Mouse (Mus musculus): ENCODE data around the gene Cltc. TPM values are rescaled to one million over a fixed set of nuclear protein-coding genes. Genes with fewer than 3 reads are reported as not detected.

Cltc gene
- total RNA-seq, 2 experiments from 2014 or later, result 123 to 132 TPM

GRCm38 (mm10) chr11:86647706-86648447, 109.5 kb downstream of the Cltc start:
- no peak for DNase-seq (ENCODE audit: low spot score)

GRCm38 (mm10) chr11:86646885-86647459, 110.4 kb downstream of the Cltc start:
- no peak for DNase-seq (ENCODE audit: low spot score)

DNA sequence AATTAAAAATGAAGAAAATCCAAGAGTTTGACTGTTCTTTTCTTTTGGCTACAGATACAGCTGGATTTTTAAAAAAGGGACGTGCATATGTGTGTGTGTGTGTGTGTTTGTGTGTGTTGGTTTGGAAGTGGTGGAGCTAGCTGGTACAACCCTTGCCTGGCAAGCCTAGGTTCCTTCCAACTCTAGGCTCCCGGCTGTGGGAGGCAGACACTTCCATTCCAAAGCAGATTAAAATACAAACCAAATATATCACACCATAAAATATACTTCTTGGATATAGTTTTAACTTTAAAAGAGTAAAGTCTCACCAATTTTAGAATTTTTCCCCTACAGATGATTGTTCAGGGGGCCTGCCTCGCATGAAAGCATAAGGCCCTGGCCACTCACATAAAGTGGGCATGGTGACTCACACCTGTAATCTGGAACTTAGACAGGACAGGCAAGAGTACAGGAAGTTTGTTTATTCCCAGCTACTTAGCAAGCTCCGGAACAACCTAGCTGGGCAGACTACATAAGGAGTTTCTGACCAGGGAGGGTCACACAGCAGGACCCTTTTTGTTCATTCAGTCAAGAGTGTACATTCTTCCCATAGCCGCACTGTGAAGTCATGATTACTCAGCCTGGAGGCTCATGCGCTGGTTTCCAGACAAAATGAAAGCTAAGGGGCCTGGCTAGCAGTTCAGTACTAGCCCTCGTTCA, 111.1 kb downstream of the Cltc start:
- DNase-seq (ENCODE audit: low spot score), result no peak

DNA sequence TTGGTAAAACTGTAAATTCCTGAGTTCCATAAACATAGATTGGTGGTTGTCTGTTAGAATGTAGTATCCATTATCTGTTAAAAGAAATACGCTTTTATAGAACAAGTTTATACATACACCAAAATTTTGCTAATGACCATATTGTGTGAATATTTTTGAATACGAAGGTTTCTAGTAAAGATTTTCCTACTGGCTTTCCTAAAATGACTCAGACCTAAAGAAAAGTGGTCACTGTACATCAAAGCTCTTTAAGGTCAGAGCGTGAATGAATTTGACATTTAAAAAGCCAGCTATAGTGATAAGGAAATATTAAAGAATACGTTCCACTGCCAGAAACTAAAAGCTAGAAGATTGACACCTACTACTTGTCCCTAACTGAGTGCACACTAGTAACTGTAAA, 112.8 kb downstream of the Cltc start:
- no peak for DNase-seq (ENCODE audit: low spot score)

Other genes starting within 250 kb of the Cltc start
- 10 to 100 TPM; 19.6 to 20.1 TPM for gene Rps6kb1, start 212.8 kb downstream of the Cltc start, total RNA-seq (2021)
- 1 to 10 TPM; 6.8 to 7.0 TPM for gene Tubd1, start 212.6 kb downstream of the Cltc start, total RNA-seq (2021)
- 10 to 100 TPM; 76.3 to 84.8 TPM for gene Vmp1, start 73.7 kb downstream of the Cltc start, total RNA-seq (2021)
- 1 to 10 TPM; 6.3 to 6.5 TPM for gene Ptrh2, start 73.6 kb downstream of the Cltc start, total RNA-seq (2021)
- gene Dhx40, start 50.2 kb upstream of the Cltc start, total RNA-seq (2021), result 10 to 100 TPM; 12.4 to 13.6 TPM
- gene Ypel2, start 236.1 kb upstream of the Cltc start, total RNA-seq (2021), result 1 to 10 TPM; 6.4 to 9.4 TPM

All from gastrocnemius, adult 18-20 months (tissue).